Mouse (Mus musculus) neutrophil, adult 59 days (primary cell): Measurements from ENCODE around the gene Acvr1. TPM values are rescaled to one million over a fixed set of nuclear protein-coding genes. Genes with fewer than 3 reads are reported as not detected.

Experiments used
- total RNA-seq, 2 experiments: library from RNA; stranded (reverse); gene quantifications; 1 replicate in 1 of 2; 2 replicates in 1 of 2; pipeline ENCODE4 v1.2.4; 2023

Acvr1 gene
- 1 to 10 TPM; 2.5 to 3.9 TPM for total RNA-seq

GRCm38 (mm10) chr2:58567066-58567810 is at the start of gene Acvr1, which contains the start of gene Upp2:
Acvr1 (minus strand) TSS chr2:58567157.
Upp2 (plus strand) TSS chr2:58567298.

GRCm38 (mm10) chr2:58469816-58470215 is 97.1 kb downstream of the Acvr1 start, which contains the start of gene Gm17409:
Gm17409 (plus strand) TSS chr2:58470116.

DNA sequence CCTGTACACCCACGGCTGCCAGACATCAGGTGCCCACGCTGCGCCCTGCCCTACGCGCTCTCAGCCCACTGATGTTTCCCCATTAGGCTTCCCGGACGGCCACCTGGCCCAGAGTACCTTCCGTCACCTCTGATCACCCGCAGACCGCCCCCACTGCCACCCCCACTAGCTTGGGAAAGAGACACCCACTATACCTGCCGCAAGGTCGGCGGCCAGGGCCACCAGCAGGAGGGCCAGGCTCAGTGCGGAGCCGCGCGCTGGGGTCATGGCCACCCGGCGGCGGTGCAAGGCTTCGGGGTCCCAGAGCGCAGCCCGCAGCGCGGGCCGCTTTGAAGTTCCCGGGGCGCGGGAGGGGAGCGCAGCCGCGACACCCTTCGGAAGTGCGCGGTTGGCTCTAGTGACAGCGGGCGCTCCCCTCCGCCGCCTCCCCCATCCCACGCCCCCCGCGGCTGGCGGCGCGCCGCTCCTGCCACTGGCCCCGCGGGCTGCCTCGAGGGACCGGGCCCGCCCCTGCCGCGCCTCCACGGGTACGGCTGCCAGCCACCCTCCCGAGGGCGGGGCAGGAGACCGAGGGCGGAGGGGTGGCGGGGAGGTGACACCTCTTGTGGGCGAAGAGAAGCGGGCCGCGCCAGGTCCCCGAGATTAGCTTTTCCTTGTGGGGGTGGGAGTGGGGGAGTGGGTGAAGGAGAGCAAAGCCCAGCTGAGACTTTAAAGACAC is 209.4 kb downstream of the Acvr1 start, which contains the start of gene Acvr1c:
TSS of gene Acvr1c (minus strand) at position 482 of the 718 bp plus-strand sequence.

Other genes starting within 250 kb of the Acvr1 start
- gene Acvr1c, start 209.3 kb downstream of the Acvr1 start, total RNA-seq = not detected
- not detected for gene Gm17409, start 97.0 kb downstream of the Acvr1 start, total RNA-seq
- under 1 TPM in 1 of 2 experiments, not detected in 1; 0.60 TPM for gene Upp2, start 141 bp upstream of the Acvr1 start, total RNA-seq